Mouse (Mus musculus): ENCODE results near the gene Gpr180.

Gpr180 gene

GRCm38 (mm10) chr14:118212188-118212804, 75.3 kb downstream of the Gpr180 start:
- DNase-seq = no peak

Data from kidney, adult 8-10 months (tissue).